Mouse (Mus musculus): Measurements from ENCODE around the gene Brix1.

DNA sequence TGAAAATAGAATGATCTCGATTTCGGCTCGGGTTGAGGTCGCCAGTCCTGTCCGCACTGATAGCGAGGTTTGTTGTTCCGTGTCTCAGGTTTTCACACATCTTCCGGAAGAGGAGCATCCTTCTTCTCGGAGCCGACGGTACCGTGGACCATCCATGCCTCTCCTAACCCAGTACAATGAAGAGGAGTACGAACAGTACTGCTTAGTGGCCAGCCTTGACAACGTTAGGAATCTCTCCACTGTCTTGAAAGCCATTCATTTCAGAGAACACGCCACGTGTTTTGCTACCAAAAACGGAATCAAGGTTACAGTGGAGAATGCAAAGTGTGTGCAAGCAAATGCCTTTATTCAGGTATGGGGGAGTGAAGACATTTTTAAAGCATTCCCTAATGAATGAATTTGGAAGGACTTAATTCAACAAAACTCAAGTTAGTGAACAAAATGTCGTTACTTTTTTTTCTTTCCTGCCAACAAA is 655 bp upstream of the Brix1 start:
- TF ChIP-seq CTCF (IDR thresholded peaks at IDR 0.05 in 2 of 3, conservative IDR thresholded peaks at IDR 0.05 in 1 of 3; ENCODE audit: control insufficient read depth in 1 of 3, insufficient read depth in 1 of 3, low read depth in 2 of 3, low read length in 3 of 3, poor library complexity in 1 of 3, severe bottlenecking in 1 of 3) (no peak), USF1 (IDR thresholded peaks at IDR 0.05; ENCODE audit: low read depth, low read length) (no peak), MAX (IDR thresholded peaks at IDR 0.05; ENCODE audit: low read length) (peak; percentile 90), TAL1 (IDR thresholded peaks at IDR 0.05; ENCODE audit: low read length) (no peak), POLR2A (IDR thresholded peaks at IDR 0.05; ENCODE audit: control insufficient read depth in 1 of 2, insufficient read depth in 1 of 2, low read depth in 1 of 2, low read length in 2 of 2, poor library complexity in 1 of 2) (no peak), EP300 (IDR thresholded peaks at IDR 0.05; ENCODE audit: low read depth in 1 of 2, low read length in 2 of 2) (no peak), E2F4 (IDR thresholded peaks at IDR 0.05; ENCODE audit: borderline replicate concordance, low read depth, low read length) (no peak), ZNF384 (IDR thresholded peaks at IDR 0.05; ENCODE audit: low read depth, low read length) (no peak), MEF2A (IDR thresholded peaks at IDR 0.05; ENCODE audit: extremely low read depth, insufficient replicate concordance, low read depth, low read length, poor library complexity, severe bottlenecking) (no peak), MAZ (IDR thresholded peaks at IDR 0.05; ENCODE audit: low read depth, low read length) (no peak), NRF1 (IDR thresholded peaks at IDR 0.05; ENCODE audit: insufficient read depth, low read depth, low read length, poor library complexity, severe bottlenecking) (no peak), KAT2A (conservative IDR thresholded peaks at IDR 0.05; ENCODE audit: low read depth, low read length) (no peak), MYC (IDR thresholded peaks at IDR 0.05; ENCODE audit: low read depth, low read length) (peak; percentile 96), GATA1 (IDR thresholded peaks at IDR 0.05; ENCODE audit: low read depth, low read length) (no peak)

Data from MEL (cell line).